Mouse (Mus musculus): Measurements from ENCODE around the gene Crb2.

Crb2 gene

GRCm38 (mm10) chr2:37802610-37803212, 26.7 kb downstream of the Crb2 start:
- DNase-seq = peak; percentile 92

GRCm38 (mm10) chr2:37811682-37812081, 35.6 kb downstream of the Crb2 start:
- no peak for DNase-seq

GRCm38 (mm10) chr2:37812401-37812800, 36.4 kb downstream of the Crb2 start:
- no peak for DNase-seq

- DNase-seq = no peak
Observed at GRCm38 (mm10) chr2:37814820-37815361, 38.8 kb downstream of the Crb2 start.

- DNase-seq = no peak
Observed at GRCm38 (mm10) chr2:37815676-37816075, 39.6 kb downstream of the Crb2 start.

GRCm38 (mm10) chr2:37818761-37819525, 42.9 kb downstream of the Crb2 start:
- no peak for DNase-seq

- DNase-seq = no peak
Observed at GRCm38 (mm10) chr2:37819526-37820152, 43.6 kb downstream of the Crb2 start.

GRCm38 (mm10) chr2:37822122-37822521, 46.1 kb downstream of the Crb2 start:
- DNase-seq = no peak

- no peak for DNase-seq
Observed at GRCm38 (mm10) chr2:37823826-37824225, 47.8 kb downstream of the Crb2 start.

- no peak for DNase-seq
Observed at GRCm38 (mm10) chr2:37829758-37830275, 53.8 kb downstream of the Crb2 start.

- no peak for DNase-seq
Observed at GRCm38 (mm10) chr2:37832253-37832652, 56.2 kb downstream of the Crb2 start.

- DNase-seq = no peak
Observed at GRCm38 (mm10) chr2:37836926-37837325, 60.9 kb downstream of the Crb2 start.

- no peak for DNase-seq
Observed at GRCm38 (mm10) chr2:37837542-37837941, 61.5 kb downstream of the Crb2 start.

GRCm38 (mm10) chr2:37838202-37838984, 62.3 kb downstream of the Crb2 start:
- no peak for DNase-seq

GRCm38 (mm10) chr2:37839922-37840321, 63.9 kb downstream of the Crb2 start:
- no peak for DNase-seq

- no peak for DNase-seq
Observed at GRCm38 (mm10) chr2:37842151-37842569, 66.1 kb downstream of the Crb2 start.

GRCm38 (mm10) chr2:37842719-37843118, 66.7 kb downstream of the Crb2 start:
- no peak for DNase-seq

Measured in heart, adult 11 months (tissue).